Mouse (Mus musculus) cerebellum, postnatal 36 days (tissue): ENCODE results near the gene Adam1a.

Experiments used
- DNase-seq, 2 experiments: peaks; one replicate each; pipeline ENCODE4 v3.0.0; 2021 to 2022; ENCODE audit warnings: mixed read lengths in 2 of 2

Adam1a gene

DNA sequence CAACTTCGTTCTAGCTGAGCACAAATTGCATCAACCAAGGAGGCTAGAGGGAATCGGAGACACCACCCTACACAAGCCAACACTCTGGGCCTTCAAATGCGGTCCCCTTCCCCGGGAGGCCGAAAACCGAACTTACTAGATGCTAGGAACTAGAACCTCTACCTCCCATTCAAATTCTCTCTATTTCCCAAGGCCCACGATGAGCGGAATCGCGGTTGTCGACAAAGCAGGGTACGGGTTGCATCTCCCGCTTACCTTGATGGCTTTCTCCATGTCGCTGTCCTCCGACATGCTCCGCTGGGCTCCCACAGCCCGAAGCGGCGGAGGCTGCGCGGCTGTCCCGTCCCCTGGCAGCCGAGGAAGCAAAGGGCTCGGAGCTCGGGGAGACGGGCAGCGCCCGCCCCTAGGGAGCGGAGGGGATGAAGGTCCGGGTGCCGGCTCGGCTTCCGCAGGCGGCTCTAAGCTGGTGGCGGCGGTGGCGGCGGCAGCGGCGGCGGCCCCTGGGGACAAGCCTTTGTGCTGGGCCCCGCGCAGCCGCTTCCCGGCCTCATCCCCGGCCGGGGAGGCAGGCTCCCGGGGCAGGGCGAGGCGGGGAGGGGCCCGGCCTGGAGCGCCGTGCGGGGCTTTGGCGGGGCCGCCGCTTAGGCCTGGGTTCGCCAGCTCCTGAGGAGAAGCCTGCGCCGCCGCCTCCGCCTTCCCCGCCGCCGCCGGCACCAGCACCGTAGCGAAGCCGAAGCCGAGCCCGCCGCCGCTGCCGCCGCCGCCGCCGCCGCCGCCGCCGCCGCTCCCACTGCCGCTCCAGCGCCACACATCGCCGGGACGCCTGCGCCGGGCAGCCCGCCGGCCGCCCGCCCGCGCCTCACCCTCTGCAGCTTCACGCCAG lies at the start of gene Adam1a, which contains the start of gene Gm42878:
Adam1a (minus strand) TSS at position 573 of the 883 bp plus-strand sequence.
Gm42878 (minus strand) TSS at position 573 of the 883 bp plus-strand sequence.
- DNase-seq = peak; percentile 6 to 12

DNA sequence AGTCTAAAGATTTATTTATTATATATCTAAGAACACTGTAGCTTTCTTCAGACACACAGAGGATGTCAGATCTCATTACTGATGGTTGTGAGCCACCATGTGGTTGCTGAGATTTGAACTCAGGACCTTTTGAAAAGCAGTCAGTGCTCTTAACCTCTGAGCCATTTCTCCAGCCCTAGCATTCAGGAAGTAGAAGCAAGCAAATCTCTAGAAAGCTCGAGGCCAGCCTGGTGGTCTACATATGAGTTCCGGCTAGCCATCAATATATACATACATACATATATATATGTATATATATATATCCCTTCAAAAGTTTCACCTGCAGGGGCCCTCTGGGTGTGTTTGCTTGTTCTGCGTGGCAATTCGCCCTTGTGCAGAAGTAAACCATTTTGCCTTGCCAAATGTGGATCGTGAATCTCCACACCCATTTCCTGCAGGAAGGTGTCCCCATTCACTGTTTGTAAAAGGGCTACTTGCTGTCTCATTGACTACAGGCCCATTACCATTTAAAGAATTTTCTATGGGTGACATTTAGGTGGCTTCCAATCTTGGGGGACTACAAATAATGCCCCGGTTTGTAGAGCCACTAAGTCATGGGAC lies 49.5 kb upstream of the Adam1a start:
- DNase-seq = no peak

DNA sequence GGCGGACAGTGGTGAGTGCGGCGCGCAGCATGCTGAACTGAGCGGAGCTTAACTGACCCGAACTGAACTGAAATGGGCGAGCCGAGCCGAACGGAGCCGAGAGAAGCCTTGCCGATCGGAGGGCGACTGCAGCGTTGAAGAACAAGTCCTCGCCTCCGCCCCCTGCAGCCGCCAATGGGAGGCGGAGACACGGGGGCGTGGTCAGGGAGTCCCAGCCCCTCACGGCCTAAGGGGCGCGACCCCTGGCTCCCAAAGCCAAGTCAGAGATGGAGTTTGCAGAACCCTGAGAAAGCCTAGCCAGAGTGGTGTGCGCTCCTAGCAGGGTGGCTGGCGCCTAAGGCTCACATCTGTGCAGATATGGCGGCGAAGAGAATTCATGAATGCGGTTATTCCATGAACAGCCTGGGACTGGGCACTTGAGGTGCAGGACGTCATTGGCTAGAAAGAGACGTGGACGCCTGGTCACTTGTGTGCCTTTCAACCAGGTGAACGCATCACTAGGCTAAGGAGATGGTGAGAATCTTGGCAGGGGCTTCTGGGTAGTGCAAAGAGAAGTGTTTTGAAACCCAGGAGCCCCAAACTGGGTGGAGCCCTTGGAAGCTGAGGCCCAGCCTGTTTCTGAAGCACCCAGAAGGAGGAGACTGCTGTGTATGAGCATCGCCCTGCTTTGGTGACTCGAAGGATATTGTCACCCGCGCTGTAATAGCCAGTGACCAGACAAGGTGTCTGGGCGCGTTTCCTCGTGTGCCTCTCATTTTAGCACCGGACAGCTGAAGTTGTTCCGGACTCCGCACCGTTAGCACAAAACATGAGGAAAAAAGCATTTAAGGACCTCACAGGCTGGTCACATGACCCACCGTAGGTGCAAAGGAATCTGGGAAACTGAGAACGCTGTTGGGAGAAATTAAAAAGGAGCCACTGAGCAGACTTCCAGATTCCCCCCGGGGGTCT lies 48.4 kb upstream of the Adam1a start, which contains the start of gene Aldh2:
Aldh2 (minus strand) TSS at position 374 of the 951 bp plus-strand sequence.
- peak; percentile 51 to 65 for DNase-seq

DNA sequence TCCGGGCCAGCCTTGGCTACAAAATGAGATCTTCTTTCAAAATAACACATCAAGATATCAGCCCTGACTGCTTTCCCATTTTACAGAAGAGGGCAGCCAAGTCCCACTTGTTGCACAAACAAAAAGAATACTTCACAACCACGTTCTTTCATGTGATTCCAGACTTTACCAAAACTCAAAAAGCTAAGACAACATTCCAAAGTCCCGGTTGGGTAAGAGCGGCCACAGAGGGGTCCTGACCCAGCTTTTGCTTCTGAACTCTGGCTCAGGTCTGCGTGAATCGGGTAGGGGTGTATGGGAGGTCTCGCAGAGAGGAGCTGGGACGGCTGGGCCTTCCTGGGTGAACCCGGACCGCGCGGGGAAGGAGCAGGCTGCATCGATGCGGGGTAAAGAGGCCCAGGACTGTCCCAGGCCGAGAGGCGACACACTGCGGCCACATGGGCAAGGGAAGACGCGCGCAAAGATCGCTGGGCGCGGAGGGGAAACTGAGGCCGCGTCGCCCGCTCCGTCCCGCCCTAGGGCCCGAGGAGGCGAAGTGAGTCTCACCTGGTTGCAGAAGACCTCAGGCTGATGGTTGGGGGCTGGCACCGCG lies 47.6 kb upstream of the Adam1a start:
- no peak for DNase-seq

DNA sequence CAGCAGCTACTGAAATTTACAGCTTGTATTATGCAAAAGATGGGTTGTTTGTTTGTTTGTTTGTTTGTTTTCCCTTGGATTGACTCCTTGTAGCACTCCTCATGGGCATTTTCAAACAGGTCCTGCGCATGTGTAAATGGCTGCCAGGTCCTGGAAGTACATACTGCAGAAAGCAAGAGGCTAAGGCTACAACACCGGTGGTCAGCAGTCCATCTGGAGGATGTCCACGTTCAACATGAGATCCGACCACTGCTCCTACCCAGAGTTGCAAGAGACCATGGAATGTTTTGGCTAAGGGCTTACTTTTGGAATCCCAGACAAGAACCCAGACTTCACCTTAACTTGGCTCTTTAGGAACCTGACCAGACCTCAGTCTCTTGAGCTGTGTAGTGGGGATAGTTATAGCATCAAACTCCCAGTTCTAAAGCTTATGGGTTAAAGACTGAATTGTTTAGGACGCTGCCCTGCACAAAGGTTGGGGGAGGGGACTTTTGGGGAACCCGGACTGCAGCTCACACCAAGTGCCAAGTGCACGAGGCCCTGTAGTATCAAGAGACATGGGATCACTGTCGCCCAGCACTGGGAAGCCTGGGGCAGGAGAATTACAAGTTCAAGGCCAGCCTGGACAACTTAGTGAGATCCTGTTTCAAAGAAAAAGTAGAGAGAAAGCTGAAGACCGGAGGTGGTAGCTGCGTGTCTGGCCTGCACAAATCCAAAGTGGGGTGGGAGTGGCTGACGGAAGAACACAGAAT lies 47.0 kb upstream of the Adam1a start:
- DNase-seq = no peak

DNA sequence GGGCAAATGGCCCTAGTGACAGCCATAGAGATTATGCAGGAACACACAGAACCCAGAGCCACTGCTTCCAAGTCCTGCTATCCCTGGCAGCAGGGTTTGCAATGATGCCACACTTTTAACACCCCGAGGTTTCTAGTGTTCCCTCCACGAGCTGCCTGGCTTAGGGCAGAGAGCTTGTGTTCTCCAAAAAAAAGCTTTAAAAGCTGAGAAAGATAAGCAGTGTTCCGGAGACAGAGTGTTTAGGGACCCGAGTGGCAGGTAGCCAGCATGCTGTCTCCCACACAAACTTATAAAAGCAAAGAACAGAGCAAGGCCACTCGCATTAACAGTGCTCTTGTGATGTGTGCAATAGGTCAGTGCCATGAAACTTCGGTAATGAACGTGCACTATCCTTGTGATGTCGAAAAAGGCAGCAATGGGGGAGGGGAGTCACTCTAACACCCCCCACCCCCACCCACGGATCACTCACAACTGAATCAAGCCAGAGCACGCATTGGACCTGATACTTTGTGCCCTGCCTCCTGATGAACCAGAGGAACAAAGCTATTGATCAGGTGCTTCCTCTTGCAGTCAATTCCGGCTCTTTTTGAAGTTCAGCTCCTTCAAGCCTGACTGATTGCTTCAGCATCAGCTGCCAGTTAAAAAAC lies 46.3 kb upstream of the Adam1a start:
- no peak for DNase-seq

DNA sequence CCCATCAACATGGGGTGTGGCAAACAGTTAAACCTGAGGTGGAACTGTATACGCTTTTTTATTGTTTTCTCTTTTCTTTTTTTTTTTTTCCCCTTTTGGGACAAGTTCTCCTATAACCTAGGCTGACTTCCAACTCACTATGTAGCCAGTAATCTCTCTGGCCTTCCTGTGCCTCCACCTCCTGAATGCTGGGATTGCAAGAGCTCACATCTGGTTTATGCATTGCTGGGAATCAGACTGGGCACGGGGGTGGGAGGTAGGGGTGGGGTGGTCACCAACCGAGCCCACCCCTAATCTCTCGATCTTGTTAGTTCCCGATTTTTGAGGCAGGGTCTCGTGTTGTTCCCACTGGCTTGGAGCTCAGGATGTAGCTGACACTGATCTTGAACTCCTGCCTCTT lies 44.6 kb upstream of the Adam1a start:
- DNase-seq = no peak

DNA sequence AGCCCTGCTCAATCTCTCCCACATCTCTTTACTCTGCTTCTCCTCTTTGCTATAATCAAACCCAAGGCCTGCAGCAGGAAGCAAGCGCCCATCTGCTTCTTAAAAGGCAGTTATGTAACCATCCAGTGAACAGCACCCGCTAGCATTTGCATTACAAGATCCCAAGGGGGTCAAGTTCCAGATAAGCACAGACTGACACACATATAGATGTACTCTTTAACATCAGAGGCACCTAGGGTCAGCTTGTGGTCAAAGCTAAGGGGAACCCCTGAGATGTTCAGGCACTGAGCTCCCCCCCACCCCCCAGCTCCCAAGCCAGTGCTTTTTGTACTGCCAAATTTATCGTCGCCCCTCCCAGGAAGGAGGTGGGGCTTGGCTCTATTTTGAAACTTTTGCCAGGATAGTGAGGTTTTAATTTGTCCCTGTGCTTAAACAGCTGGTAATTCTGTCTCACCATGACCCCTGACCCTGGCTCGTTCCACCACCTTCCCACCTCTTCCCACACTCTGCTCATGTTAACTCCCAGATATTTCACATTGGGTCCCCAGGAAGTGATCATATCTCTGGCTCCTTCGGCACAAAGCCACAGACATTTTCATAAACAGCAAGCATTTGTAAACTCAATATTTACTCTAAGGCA lies 41.2 kb upstream of the Adam1a start:
- no peak for DNase-seq

DNA sequence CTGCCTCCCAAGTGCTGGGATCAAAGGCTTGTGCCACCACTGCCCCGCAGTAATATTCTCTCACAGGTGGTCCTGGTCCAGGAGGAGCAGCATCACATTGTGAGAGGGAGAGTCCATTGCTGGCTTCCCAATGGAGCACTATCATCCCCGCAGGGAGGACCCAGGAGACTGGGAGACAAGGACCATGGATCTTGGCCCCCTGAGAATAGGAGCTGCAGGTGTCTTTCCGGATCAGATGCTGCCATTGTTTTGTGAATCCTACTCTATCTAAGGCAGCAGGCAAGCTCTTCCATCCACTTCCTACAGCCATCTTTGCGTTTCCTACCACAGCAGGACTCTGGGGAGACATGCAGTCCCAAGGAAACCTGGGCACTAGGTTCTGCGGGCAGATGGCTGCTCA lies 40.4 kb upstream of the Adam1a start:
- DNase-seq = no peak

DNA sequence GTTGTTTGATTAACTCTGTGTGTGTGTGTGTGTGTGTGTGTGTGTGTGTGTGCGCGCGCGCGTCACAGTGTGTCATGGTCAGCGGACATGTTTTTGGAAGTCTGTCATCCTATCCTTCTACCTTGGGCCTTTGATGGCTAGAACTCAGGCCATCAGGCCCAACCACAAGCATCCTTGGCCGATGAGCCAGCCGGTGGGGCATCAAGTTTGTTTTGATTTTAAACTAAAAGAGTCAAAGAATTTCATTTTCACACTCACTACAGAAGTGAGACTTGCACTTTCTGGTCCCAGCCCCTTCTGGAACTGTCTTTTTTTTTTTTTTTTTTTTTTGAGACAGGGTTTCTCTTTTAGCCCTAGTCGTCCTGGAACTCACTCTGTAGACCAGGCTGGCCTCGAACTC lies 39.7 kb upstream of the Adam1a start:
- no peak for DNase-seq

DNA sequence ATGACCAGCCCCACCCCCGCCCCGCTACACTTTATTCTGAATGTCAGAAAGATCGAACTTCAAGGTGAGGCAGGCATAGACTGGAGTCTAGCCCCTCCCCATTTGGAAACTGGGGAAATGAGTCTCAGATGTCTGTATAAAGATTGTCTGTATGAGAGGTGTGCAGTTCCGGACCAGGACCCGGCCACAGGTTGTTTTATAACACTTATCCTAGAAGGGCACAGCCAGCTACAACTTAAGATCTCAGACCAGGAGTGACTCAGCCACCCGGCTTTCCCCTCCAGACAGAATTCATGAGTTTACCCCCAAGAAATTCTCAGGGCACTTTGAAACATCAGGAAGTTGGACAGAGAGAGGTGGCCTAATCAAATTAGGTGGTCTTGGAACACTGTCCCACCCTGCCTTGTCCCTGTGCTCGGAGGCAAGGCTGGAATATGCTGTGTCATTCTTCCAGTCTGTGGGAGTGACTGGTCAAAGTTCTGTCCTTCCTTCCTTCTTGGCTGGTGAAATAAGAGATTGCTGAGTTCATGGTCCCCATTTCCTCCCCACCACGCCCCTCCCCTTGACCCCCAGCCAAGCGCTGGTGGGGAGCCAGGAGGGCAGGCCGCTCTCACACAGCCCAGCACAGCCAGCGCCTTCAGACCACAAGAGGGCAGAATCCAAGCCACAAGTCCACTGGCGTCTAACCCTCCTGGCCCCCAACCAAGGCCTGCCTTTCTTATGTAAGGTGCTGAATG lies 38.7 kb upstream of the Adam1a start:
- DNase-seq = peak; percentile 49 to 66

DNA sequence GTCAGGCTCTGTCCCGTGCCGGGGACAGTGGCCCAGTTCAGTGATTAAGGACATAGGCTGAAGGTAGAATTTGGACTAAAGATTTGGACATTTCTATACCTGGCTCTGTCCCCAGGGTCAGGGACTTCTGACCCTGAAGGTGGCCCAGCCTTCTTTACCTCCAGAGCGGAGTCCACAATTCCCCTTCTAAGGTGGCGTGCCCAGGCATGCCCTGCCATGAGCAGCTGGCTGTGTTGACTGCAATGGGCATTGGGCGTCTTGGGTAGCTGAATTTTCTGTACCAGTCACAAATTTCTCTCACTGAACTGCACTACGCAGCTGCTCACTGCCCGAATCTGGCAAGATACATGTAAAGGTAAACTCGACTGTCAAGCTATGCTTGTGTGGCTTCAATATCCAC lies 36.7 kb upstream of the Adam1a start:
- no peak for DNase-seq

DNA sequence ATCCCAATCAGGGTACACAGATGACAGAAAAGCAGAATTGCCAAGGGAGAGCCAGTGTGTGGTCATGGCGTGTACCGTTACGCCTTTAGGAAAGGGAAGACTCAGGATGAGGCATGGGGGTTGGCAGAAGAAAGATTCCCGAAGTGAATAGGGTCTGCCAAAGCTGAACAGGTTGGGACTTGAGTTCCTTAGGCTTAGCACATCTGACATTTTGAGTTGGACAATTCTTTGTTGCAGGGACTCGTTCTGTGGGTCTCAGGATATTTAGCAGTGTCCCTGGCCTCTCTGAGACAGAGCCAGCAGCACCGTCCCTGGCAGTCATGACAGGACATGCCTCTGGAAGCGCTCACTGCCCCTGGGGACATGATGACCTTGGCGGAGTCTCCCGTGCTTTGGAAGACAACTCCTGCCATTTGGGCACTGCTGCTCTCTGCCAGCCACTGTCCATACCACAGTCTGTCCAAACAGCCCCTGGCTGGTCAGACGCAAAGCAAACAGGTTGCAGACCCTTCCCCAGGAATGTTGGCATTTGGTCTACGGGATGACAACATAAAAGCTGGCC lies 31.7 kb upstream of the Adam1a start:
- DNase-seq = no peak

DNA sequence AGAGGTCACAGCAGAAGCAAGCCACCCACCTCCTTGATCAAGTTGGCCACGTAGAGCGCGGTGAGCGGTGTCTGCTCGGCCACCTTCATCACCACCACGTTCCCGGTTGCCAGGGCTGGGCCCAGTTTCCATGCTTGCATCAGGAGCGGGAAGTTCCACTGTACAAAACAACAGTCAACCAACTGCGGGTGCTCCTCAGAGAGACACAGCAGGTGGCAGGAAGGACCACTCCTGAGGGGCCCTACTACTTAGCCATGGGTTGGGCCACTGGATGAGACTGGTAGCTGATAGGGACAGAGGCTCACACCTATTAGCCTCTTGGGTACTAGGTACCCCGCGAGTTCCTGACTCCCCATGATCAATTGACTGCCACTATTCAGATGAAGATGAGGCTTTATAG lies 30.6 kb upstream of the Adam1a start:
- DNase-seq = no peak

DNA sequence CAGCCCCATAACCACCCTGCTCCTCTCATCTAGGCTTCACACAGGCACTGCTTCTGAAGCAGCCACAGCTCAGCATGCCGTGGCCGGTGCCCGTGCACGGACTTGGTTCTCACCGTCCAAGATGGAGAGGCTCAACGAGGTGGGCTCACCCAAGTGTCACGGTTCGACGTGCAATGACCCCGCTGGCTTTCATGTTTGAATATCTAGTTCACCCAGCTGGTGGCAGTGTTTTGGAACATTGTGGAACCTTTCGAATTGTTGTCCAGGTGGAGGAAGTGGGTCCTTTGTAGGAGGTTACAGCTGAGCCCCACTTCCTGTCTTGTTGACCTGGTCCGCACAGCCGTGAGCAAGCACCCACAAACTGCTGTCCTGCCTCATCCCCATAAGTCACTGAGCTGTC lies 28.9 kb upstream of the Adam1a start:
- no peak for DNase-seq

DNA sequence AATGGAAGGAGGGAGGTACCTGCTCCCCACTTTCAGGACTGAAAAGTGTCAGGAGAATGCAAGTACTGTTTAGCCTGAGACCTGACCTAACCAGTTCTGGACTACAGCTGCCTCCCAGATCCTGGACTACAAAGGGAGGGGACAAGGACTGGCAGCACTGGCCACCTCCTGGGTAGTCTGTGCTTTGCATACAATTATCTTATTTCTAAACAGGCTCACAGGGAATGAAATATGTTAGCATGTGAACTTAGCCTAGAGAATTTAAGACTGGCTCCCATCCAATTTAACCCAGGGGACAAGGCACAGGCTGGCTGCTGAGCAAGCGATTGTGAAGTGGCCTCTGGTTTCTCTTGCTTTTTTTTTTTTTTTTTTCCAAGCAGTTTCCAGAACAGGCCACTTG lies 25.5 kb upstream of the Adam1a start:
- DNase-seq = no peak

DNA sequence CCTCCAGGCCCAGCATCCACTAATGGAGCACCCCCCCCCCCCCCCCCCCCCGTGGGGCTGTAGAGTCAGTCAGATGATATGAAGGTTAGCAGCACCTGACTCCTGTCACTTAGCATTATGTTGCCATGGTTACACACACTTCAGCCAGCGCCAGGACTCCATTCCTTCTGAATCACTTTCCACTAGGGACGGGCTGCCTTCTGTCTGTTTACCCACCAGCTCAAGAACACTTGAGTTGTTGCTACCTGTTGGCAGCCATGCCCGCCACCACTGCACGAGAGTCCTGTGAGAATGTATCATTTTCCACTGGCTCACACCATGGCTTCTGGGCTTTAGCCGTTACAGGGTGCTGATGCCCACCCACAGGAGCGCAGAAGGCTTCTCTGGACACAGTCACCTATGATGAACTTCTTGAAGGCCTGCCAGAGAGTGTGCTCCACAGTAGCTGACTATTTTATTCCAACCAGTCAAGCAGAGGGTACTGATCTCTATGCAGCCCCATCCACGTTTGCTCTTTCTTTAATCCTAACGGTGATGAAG lies 24.7 kb upstream of the Adam1a start:
- DNase-seq = no peak

DNA sequence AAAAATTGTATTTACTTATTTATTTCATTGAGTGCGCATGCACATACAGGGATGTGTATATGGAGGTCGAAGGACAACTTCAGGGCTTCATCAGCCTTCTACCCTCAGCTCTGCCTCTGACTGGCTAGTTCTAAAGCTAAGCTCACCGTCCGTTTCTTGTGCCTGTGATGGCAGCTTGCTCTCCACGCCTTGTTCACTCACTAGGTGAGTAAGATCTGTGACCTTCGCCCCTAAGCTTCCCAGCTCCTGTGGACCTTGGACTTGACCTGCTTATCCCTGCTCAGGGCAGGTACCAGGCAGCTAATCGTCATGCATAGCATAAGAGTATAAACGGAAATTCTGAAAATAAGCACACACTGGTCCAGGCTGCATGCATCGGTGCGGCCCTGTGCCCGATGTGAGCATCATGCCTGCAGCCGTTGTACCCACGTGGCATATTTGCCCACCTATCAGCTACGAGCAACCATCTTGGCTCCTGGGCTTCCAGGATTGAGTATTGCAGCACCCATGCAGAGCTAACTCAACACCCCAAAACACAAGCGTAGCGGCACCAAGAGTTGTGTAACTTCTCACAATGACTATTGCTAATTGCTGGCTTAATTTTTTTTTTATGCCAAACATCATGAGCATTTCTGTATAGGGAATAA lies 20.9 kb upstream of the Adam1a start:
- DNase-seq = no peak

DNA sequence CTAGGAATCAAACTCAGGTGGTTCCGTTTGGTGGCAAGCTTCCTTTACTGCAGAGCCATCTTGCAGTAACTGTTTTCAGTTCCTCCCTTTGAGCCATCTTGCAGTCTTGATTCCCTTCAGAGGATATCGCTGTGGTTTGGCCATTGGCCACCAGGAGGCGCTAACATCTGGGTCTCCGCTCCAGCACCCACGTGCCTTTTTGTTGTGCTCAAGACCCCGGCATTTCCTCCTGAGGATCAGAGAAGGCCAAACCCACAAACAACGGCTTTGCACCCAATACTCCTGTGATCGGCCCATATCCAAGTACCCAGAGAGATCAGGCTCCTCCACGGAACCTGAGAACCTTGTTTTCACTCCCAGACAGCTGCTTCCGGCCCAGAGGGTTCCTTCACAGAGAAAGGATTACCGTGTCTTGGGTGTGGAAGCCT lies 19.2 kb upstream of the Adam1a start:
- DNase-seq = peak; percentile 62 to 67
